Mouse (Mus musculus) left cerebral cortex, adult 18-20 months (tissue): ENCODE measurements around the gene Apol9b. TPM values are rescaled to one million over a fixed set of nuclear protein-coding genes. Genes with fewer than 3 reads are reported as not detected.
A peak's percentile ranks its signal among the peaks of the same experiment; 100 is the strongest.

ENCODE experiments used
- DNase-seq, 2 experiments: peaks; one replicate each; pipeline ENCODE4 v3.0.0; 2021 to 2022; ENCODE audit warnings: low spot score in 2 of 2, mixed read lengths in 1 of 2
- total RNA-seq, 2 experiments: library from RNA; stranded (reverse); gene quantifications; 2 replicates each; pipeline ENCODE4 v1.2.3; 2021

Gene Apol9b
- total RNA-seq, 2 experiments from 2014 or later, result not detected

DNA sequence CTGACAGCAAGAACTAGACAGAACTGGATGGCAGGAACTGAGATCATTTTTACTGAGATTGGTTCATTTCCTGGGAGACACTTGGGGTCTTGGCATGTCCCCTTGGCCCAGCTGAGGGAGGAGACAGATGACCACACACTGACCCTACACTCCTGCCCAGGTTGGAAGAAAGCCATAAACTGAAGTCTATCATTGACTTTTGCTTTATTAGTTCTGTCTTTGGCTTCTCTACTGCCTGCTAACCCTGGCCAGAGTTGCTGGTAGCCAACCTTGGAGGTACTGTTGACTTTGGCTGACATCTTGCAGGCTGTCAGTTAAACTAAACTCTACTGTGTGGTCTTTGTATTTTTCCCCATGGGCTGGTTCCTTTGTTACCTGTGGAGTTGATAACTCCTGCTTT, 16.2 kb downstream of the Apol9b start:
- DNase-seq, result no peak

- DNase-seq, result no peak
These were observed 17.5 kb downstream of the Apol9b start for GRCm38 (mm10) chr15:77746326-77746725.

- no peak for DNase-seq
These were observed 19.6 kb downstream of the Apol9b start for GRCm38 (mm10) chr15:77748414-77748813.

DNA sequence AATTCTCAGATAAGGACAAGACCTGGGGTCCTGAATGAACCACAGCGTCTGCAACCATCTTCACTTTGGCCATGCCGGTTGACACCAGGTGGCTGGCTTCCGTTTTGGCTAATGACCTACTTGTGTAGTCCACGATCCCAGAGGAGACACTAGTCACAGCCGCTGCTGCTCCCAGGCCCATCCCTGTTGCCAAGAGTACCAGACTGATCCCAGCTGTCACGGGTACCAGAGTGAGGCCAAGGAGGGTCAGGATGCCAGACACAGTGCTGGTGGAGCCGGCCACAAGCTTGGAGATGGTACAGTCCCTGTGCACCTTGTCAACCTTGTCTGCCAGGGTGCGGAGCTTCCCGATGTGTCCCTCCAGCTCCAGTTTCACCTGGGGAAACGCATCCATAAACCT, 20.9 kb downstream of the Apol9b start:
- no peak for DNase-seq

DNA sequence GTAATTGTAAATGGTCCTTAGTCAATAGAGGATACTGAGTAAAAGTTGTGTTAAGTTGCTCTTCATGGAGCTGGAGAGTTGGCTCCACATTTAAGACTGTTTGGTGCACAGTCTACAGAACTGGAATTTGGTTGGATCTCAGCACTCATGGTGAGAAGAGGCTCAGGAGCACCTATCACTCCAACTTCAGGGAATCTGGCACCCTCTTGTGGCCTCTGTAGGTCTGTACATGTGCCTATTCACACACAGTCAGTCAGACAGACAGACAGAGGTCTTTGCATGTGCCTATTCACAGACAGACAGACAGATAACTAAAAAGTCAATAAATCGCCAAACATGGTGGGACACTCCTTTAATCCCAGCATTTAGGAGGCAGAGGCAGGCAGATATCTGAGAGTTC, 21.6 kb downstream of the Apol9b start:
- no peak for DNase-seq

GRCm38 (mm10) chr15:77752443-77752842, 23.6 kb downstream of the Apol9b start:
- DNase-seq, result no peak

- DNase-seq, result no peak
These were observed 26.3 kb downstream of the Apol9b start for GRCm38 (mm10) chr15:77755132-77755531.

GRCm38 (mm10) chr15:77756081-77756480, 27.2 kb downstream of the Apol9b start:
- DNase-seq, result no peak

DNA sequence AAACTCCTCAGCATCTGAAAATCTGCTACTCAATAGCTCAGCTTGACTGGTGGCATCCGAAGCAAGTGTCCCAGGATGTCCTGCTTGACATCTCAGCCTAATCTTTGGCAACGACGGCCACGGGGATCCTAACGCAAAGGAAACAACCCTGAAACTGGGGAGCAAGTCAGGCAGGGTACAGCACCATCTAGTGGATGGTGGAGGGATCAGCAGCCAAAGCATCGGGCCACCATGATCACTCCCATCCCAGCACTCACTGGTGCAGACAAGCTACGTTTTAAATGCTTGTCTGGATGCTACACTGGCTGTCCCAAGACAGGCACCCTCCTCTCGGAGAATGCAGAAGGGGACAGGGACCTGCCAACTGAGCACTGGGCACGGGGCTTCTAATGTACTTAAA, 28.0 kb downstream of the Apol9b start, which contains the start of gene Apol8:
Apol8 (minus strand) TSS at position 156 of the 400 bp plus-strand sequence.
- DNase-seq, result peak; percentile 66 to 79

GRCm38 (mm10) chr15:77757586-77758226, 28.9 kb downstream of the Apol9b start:
- DNase-seq, result no peak

DNA sequence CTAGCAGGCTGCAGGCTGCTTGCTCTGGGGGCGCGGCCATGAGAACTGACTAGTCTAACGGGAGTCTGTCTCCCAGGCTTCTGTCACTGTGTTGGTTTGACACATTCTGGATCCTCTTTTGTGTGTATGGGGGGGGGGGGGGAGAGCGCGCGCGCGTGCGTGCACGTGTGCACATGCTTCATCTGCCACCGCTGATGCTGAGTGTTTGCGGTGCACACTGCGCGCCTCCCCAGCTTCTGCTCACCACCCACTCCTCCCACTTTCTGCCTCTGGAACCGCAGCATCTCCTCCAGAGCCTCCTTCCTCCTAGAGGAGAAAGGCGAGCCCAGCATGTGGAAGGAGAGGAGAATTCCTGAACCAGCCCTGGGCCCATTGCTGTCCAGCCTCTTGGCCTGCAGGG, 31.2 kb downstream of the Apol9b start:
- no peak for DNase-seq

DNA sequence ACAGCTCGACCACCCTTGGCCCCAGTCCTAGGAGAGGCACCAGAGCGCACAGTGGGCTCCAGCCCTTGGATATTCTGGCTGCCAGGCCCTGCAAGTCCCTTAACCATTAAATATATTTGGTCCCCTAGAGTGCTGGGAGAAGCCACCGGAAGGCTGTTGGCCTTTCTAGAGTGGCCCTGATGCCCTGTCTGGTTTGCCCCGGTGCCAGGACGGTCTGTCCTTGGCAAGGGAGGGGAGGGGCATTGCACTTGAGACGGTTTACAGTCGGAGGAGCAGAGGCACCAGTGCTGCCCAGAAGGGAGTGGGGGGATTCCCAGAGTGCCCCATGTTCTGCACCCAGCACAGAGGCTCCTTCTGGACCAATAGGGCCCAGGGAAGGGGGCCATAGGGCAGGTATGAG, 32.2 kb downstream of the Apol9b start:
- no peak for DNase-seq

DNA sequence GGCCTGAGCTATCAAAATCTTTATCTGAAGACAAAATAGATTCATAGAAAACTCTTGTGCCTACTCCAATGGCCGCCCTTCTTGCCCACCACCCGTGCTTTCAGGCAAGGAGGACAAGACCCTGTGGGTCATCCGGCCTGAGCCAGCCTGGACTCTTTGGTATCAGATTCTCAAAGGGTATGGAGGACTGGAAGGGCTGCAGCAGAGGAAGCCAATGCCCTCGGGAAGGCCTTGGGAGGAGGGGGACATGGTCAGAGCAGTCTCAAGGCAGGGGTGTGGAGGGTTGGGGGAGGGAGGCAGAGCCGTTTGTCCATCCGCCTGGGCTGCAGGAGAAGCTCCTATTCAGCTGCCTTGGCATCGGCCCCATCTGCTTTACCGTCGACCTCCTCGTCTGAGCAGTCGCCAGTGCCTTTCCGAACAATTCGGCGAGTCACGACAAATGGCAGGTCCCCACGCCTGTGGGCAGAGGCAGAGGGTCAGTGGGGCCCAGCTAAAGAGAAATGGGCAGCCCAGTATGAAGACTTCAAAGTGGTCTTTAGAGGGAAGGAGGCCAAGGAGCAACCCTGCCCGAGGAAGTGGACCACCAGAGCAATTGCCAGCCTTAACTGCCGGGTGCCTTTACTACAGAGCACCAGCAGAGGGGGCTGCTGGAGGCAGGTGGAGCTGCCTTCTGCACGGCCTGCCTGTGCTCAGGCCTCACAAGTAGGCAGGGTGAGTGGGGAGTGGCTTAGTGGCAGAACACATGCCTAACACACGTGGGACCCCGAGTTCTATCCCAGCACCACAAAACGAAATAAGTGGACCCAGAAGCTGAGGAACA, 32.9 kb downstream of the Apol9b start:
- DNase-seq, result no peak

DNA sequence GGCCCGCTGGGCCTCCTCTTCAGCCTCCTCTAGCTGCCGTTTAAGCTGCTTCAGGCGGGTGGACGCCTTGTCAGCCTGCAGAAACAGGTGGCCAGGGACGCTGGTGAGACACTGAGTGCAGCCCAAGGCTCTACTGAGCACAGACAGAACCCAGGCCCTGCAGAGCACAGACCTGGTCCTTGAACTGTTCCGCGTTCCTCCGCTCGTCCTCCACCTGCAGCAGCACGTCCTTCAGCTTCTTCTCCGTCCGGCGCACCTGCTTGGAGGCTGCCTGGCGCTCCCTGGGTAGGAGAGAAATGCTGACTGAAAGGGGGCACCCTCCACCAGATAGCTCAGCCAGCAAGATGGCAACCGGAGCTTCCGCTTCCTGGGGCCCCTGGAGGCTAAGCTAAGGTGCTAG, 34.2 kb downstream of the Apol9b start:
- DNase-seq, result no peak

- no peak for DNase-seq
These were observed 34.9 kb downstream of the Apol9b start for GRCm38 (mm10) chr15:77763702-77764101.

DNA sequence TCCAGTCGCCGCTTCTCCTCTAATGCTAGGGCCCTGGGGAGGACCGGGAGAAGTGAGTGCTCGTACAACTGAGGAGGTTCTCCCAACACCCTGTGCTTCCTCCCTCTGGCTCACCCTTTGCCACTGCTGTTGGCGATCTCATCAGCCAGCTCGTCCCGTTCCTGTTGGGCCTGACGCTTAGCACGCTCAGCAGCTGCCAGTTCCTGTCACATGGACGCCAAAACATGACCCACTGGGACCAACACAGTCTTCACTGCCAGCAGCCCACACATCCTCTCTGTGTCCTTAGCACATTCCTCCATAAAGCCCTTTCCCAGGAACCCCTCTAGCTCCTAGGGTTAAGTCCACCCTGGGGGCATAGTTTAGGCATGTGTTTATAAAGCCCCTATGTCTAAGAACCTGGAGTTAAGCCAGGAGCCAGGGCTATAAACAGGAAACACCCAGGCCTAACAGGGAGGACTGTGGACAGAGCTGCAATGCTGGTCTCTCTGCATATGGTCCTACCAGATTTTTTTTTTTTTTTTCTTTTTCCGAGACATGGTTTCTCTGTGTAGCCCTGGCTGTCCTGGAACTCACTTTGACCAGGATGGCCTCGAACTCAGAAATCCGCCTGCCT, 35.7 kb downstream of the Apol9b start:
- DNase-seq, result no peak

GRCm38 (mm10) chr15:77765484-77766093, 36.8 kb downstream of the Apol9b start:
- no peak for DNase-seq

DNA sequence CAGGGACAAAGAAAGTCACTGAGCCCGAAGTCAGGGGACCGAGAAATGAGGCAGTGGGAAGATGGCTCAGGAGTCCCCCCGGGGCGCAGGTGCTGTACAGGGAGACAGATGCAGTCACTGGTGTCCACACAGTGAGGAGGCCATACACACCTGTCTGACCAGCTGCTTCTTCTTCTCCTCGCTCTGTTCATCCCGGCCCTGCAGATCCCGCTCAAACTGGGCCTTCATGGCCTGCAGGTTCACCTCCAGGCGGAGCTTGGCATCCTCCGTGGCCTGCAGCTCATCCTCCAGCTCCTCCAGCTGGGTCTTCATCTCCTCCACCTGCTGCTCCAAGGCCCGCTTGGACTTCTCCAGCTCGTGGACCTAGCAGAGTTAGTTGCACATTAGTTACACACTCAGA, 38.1 kb downstream of the Apol9b start:
- DNase-seq, result no peak

DNA sequence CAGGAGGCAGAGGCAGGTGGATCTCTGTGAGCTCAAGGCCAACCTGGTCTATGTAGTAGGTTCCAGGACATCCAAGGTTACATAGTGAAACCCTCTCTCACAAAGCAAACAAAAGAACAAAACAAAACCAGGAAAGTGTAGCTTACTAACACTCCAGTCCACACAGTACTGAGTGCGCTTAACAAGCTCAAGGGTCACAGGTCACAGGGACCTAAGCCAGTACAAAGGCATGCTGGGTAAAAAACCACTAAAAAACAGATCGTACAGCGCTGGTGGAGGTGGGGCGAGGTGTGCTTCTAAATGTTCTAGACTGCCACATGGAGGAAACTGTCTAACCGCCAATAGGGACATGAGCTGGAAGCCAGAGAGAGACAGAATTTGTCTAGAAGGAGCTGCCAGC, 41.5 kb downstream of the Apol9b start:
- no peak for DNase-seq

GRCm38 (mm10) chr15:77770942-77771341, 42.1 kb downstream of the Apol9b start:
- no peak for DNase-seq

DNA sequence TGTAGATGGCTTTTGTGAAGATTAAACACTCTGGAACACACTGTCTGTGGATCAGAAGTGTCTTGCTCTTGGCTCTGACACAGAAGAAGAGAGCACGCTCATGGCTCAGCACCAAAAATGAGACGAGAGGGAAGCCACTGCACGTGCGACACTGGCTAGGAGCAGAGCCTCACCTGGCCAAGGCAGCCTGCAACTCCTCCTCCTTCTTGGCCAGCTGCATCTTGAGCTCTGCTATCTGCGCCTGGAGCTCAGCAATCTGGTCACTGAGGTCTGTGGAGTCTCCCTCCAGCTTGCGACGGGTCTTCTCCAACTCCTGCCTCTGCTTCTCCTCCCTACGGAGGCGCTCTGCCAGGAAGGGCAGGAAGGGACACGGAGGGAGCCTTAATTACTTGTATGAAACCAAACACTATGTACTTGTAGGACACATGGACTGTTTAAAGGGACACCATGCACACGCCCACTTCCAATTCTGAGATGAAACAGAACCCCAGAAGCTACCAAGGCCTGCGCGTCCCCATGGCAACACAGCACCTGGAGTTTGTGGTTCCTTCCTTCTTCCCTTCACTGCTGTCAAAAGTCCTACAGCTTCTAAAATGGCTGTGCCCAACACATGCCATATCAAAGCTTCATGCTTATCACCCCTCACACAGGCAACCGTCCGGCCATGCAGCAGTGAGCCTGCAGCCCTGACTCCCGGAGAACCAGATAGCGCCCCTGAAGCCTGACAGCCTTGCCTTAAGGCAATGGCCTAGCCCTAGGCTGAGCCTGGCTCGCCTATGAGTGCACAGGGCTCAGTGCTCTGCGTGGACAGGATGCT, 44.5 kb downstream of the Apol9b start:
- no peak for DNase-seq
